Mouse (Mus musculus) olfactory bulb, adult 2 months (tissue): ENCODE results near the gene Prrx2.

Experiments
- CTCF ChIP-seq: fragments of 200-500 bp; IDR thresholded peaks from 2 replicates; pipeline ENCODE4 v1.5.1; 2012; ENCODE audit warnings: low read depth, mild to moderate bottlenecking, low read length, moderate library complexity; ENCODE audit not compliant: insufficient read depth
- POLR2A ChIP-seq: fragments of 200-500 bp; IDR thresholded peaks from 2 replicates; pipeline ENCODE4 v1.6.1; 2012; ENCODE audit warnings: mild to moderate bottlenecking, low read depth, low read length, moderate library complexity; ENCODE audit not compliant: insufficient read depth

GRCm38 (mm10) chr2:30805983-30806382, 28.8 kb upstream of the Prrx2 start:
- TF ChIP-seq POLR2A: no peak
- no peak for TF ChIP-seq CTCF
